Mouse (Mus musculus) limb, embryonic 15.5 days (tissue): Measurements from ENCODE around the gene Prss32. TPM values are rescaled to one million over a fixed set of nuclear protein-coding genes. Genes with fewer than 3 reads are reported as not detected.

ENCODE experiments used
- ATAC-seq: fragments of 200-750 bp; cut with Nextera tagmentation; 2 replicates; pipeline ENCODE4 v1.8.0; 2017; ENCODE audit warnings: low read depth, moderate TSS enrichment; ENCODE audit not compliant: insufficient number of reproducible peaks, low FRiP score, low TSS enrichment
- H3K27ac ChIP-seq: fragments of 300-500 bp; sonication (generic); 2 replicates; pipeline ENCODE4 v1.5.1; 2015; ENCODE audit warnings: moderate library complexity, mild to moderate bottlenecking, inconsistent platforms
- H3K27me3 ChIP-seq: fragments of 300-500 bp; sonication (generic); 2 replicates; pipeline ENCODE4 v1.6.1; 2015; ENCODE audit warnings: inconsistent platforms
- H3K36me3 ChIP-seq: fragments of 300-500 bp; sonication (generic); 2 replicates; pipeline ENCODE4 v1.6.1; 2015; ENCODE audit warnings: inconsistent platforms
- H3K4me1 ChIP-seq: fragments of 300-500 bp; sonication (generic); 2 replicates; pipeline ENCODE4 v1.6.1; 2015; ENCODE audit warnings: inconsistent platforms
- H3K4me2 ChIP-seq: fragments of 300-500 bp; sonication (generic); 2 replicates; pipeline ENCODE4 v1.6.1; 2015; ENCODE audit warnings: mild to moderate bottlenecking, inconsistent platforms
- H3K4me3 ChIP-seq: fragments of 300-500 bp; sonication (generic); 2 replicates; pipeline ENCODE4 v1.5.1; 2015; ENCODE audit warnings: mild to moderate bottlenecking, inconsistent platforms
- H3K9ac ChIP-seq: fragments of 300-500 bp; sonication (generic); 2 replicates; pipeline ENCODE4 v1.6.1; 2015; ENCODE audit warnings: inconsistent platforms
- H3K9me3 ChIP-seq: fragments of 300-500 bp; sonication (generic); 2 replicates; pipeline ENCODE4 v1.6.1; 2016; ENCODE audit warnings: inconsistent platforms
- WGBS: fragments of 180-500 bp; shearing (Covaris S2); methylation state at CpG from one replicate; pipeline ENCODE4 v1.1.7; 2015; 5-methylcytosine and 5-hydroxymethylcytosine counted together
- polyA plus RNA-seq: library from polyadenylated mRNA; unstranded; fragments of >200 nt; fragmentation: Nextera tagmentation; extraction: Ambion mirVana; gene quantifications from 2 replicates; pipeline ENCODE4 v1.2.1, GENCODE M21; 2015

Prss32 gene
- polyA plus RNA-seq, 1 experiment from 2014 or later: not detected

- Histone ChIP-seq H3K36me3 (peaks cover 98% of the 10 kb centered on the region), H3K27me3 (no peaks in the 10 kb centered on the region), H3K9ac (no peak overlapping the region), H3K9me3 (peaks cover 13% of the 10 kb centered on the region), H3K4me1 (0 out of 2 replicates have a peak, but pooled peaks cover 2% of the 10 kb centered on the region), H3K27ac (no peak overlapping the region), H3K4me3 (no peak overlapping the region), H3K4me2 (no peak overlapping the region)
- ATAC-seq: no peak
- 98% methylated on average over 25 of the region's 25 CpGs for WGBS
Observed at GRCm38 (mm10) chr17:23819235-23819634, 24.4 kb upstream of the Prss32 start.

- no peak for ATAC-seq
- Histone ChIP-seq H3K4me3 (no peak overlapping the region), H3K27me3 (no peaks in the 10 kb centered on the region), H3K4me2 (no peak overlapping the region), H3K9ac (no peak overlapping the region), H3K4me1 (peaks cover 8% of the 10 kb centered on the region; the same call in 1 of the 2 replicates), H3K27ac (no peak overlapping the region), H3K36me3 (peaks cover 97% of the 10 kb centered on the region), H3K9me3 (peaks cover 13% of the 10 kb centered on the region)
- 95% methylated on average over 5 of the region's 5 CpGs for WGBS
Observed at GRCm38 (mm10) chr17:23820731-23821130, 22.9 kb upstream of the Prss32 start.

- no peak overlapping the region for H3K9ac ChIP-seq
- H3K4me3 ChIP-seq: no peak overlapping the region
- H3K4me1 ChIP-seq: peaks cover 16% of the 10 kb centered on the region
- no peak overlapping the region for H3K27ac ChIP-seq
- peaks cover 96% of the 10 kb centered on the region for H3K36me3 ChIP-seq
- 69% methylated on average over 6 of the region's 6 CpGs for WGBS
- peaks cover 13% of the 10 kb centered on the region for H3K9me3 ChIP-seq
- H3K27me3 ChIP-seq: no peaks in the 10 kb centered on the region
- ATAC-seq: no peak; the same call in 1 of the 2 replicates
- no peak overlapping the region for H3K4me2 ChIP-seq
Observed at GRCm38 (mm10) chr17:23822094-23822493, 21.6 kb upstream of the Prss32 start.

GRCm38 (mm10) chr17:23823018-23823417 lies 20.6 kb upstream of the Prss32 start:
- no peaks in the 10 kb centered on the region for H3K27me3 ChIP-seq
- H3K4me1 ChIP-seq: peaks cover 25% of the 10 kb centered on the region
- peaks cover 92% of the 10 kb centered on the region for H3K36me3 ChIP-seq
- no peak overlapping the region for H3K4me3 ChIP-seq
- no peak for ATAC-seq
- 74% methylated on average over 16 of the region's 16 CpGs for WGBS
- peaks cover 13% of the 10 kb centered on the region for H3K9me3 ChIP-seq
- H3K4me2 ChIP-seq: no peak overlapping the region
- peak overlapping the region; percentile 3; the same call in 1 of the 2 replicates for H3K27ac ChIP-seq
- H3K9ac ChIP-seq: no peak overlapping the region

GRCm38 (mm10) chr17:23823614-23824013 lies 20.0 kb upstream of the Prss32 start:
- H3K27ac ChIP-seq: no peak overlapping the region
- WGBS: 92% methylated on average over 12 of the region's 12 CpGs
- no peaks in the 10 kb centered on the region for H3K27me3 ChIP-seq
- H3K9me3 ChIP-seq: peaks cover 7% of the 10 kb centered on the region
- H3K4me3 ChIP-seq: no peak overlapping the region
- H3K4me2 ChIP-seq: no peak overlapping the region
- H3K4me1 ChIP-seq: peaks cover 27% of the 10 kb centered on the region
- no peak overlapping the region for H3K9ac ChIP-seq
- H3K36me3 ChIP-seq: peaks cover 86% of the 10 kb centered on the region
- no peak for ATAC-seq

- no peak overlapping the region for H3K4me3 ChIP-seq
- no peaks in the 10 kb centered on the region for H3K27me3 ChIP-seq
- no peaks in the 10 kb centered on the region for H3K9me3 ChIP-seq
- no peak overlapping the region for H3K9ac ChIP-seq
- H3K36me3 ChIP-seq: peaks cover 66% of the 10 kb centered on the region
- 78% methylated on average over 4 of the region's 4 CpGs for WGBS
- peak overlapping the region; percentile 14; the same call in 1 of the 2 replicates for H3K27ac ChIP-seq
- H3K4me2 ChIP-seq: no peak overlapping the region
- H3K4me1 ChIP-seq: peaks cover 27% of the 10 kb centered on the region
- ATAC-seq: no peak
Observed at GRCm38 (mm10) chr17:23825591-23825990, 18.1 kb upstream of the Prss32 start.

- Histone ChIP-seq H3K27ac (peak overlapping the region; percentile 86), H3K27me3 (peaks cover 16% of the 10 kb centered on the region; the same call in 1 of the 2 replicates), H3K9me3 (no peaks in the 10 kb centered on the region), H3K4me3 (peak overlapping the region; percentile 81), H3K4me1 (peaks cover 25% of the 10 kb centered on the region), H3K4me2 (peak overlapping the region; percentile 53), H3K36me3 (peaks cover 39% of the 10 kb centered on the region), H3K9ac (peak overlapping the region; percentile 85)
- peak; percentile 42 for ATAC-seq
- WGBS: under 1% methylated on average over 46 of the region's 47 CpGs
Observed at GRCm38 (mm10) chr17:23828271-23829001, 15.2 kb upstream of the Prss32 start.

GRCm38 (mm10) chr17:23829064-23829619 lies 14.5 kb upstream of the Prss32 start, which contains the start of gene Elob:
Elob (minus strand) TSS chr17:23829136.
- Histone ChIP-seq H3K36me3 (peaks cover 32% of the 10 kb centered on the region), H3K9me3 (no peaks in the 10 kb centered on the region), H3K4me1 (peaks cover 25% of the 10 kb centered on the region), H3K4me2 (peak within 1 kb of the TSS; percentile 53), H3K4me3 (peak within 1 kb of the TSS; percentile 81), H3K9ac (peak within 1 kb of the TSS; percentile 85), H3K27me3 (peaks cover 16% of the 10 kb centered on the region; the same call in 1 of the 2 replicates), H3K27ac (peak within 1 kb of the TSS; percentile 96)
- peak; percentile 94 for ATAC-seq
- WGBS: under 1% methylated on average over 27 of the region's 42 CpGs

- no peaks in the 10 kb centered on the region for H3K9me3 ChIP-seq
- no peak overlapping the region for H3K9ac ChIP-seq
- peaks cover 18% of the 10 kb centered on the region for H3K4me1 ChIP-seq
- no peak overlapping the region for H3K27ac ChIP-seq
- H3K36me3 ChIP-seq: peaks cover 13% of the 10 kb centered on the region
- H3K4me3 ChIP-seq: no peak overlapping the region
- no peak for ATAC-seq
- no peak overlapping the region for H3K4me2 ChIP-seq
- peaks cover 21% of the 10 kb centered on the region for H3K27me3 ChIP-seq
- WGBS: 85% methylated on average over 1 of the region's 1 CpGs
Observed at GRCm38 (mm10) chr17:23831201-23831600, 12.5 kb upstream of the Prss32 start.

GRCm38 (mm10) chr17:23836006-23836575 lies 7.6 kb upstream of the Prss32 start, which contains the start of gene Prss33:
Prss33 (minus strand) TSS chr17:23836056.
- Histone ChIP-seq H3K4me2 (no peak within 1 kb of the TSS), H3K4me3 (no peak within 1 kb of the TSS), H3K27me3 (peaks cover 21% of the 10 kb centered on the region), H3K9ac (no peak within 1 kb of the TSS), H3K4me1 (no peaks in the 10 kb centered on the region), H3K9me3 (no peaks in the 10 kb centered on the region), H3K27ac (no peak within 1 kb of the TSS), H3K36me3 (no peaks in the 10 kb centered on the region)
- 71% methylated on average over 8 of the region's 8 CpGs for WGBS
- ATAC-seq: no peak

GRCm38 (mm10) chr17:23841145-23841544 lies 2.5 kb upstream of the Prss32 start:
- Histone ChIP-seq H3K4me1 (peaks cover 4% of the 10 kb centered on the region; the same call in 1 of the 2 replicates), H3K36me3 (no peaks in the 10 kb centered on the region), H3K4me2 (no peak overlapping the region), H3K9me3 (no peaks in the 10 kb centered on the region), H3K4me3 (no peak overlapping the region), H3K9ac (no peak overlapping the region), H3K27ac (no peak overlapping the region), H3K27me3 (no peaks in the 10 kb centered on the region)
- 30% methylated on average over 4 of the region's 4 CpGs for WGBS
- no peak for ATAC-seq
